Mouse (Mus musculus): Measurements from ENCODE around the gene Scnn1b. TPM values are rescaled to one million over a fixed set of nuclear protein-coding genes. Genes with fewer than 3 reads are reported as not detected.

The Scnn1b gene
- total RNA-seq, 4 experiments from 2014 or later = not detected

DNA sequence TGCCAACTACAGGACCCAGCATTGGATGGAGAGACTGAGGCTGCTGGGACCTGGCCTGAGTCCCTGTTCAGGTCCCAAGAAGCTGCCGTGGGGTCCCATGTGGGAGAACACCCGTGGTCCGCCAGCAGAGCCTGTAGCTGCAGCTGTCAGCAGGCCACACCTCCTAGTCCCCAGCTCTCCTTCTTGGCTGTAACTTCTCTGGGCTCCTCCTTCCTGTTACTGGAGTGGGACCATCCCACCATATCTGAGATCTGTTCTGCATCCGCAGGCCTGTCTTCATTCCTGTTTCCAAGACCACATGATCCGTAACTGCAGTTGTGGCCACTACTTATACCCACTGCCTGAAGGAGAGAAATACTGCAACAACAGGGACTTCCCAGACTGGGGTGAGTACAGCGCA, 49.1 kb downstream of the Scnn1b start:
- DNase-seq (ENCODE audit: low spot score in 2 of 2) = no peak

DNA sequence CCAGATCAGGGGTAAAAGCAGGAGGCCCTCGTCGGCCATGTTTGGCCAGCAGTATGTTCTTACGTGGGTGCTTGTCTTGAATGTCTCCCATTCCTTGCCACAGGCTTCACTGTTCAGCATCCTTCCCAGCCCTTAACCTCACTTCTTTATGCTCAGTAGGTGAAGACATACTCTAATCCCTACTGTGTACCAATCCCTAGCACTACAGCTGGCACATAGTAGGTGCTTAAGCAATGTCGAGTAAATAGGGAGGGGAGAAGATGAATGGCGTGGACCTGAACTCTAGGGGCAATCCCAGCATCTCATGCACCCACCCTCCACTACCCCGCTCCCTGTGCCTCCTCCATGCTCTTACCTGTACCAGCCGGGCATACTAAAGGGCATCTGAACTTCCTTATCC, 59.5 kb downstream of the Scnn1b start:
- no peak for DNase-seq (ENCODE audit: low spot score in 2 of 2)

DNA sequence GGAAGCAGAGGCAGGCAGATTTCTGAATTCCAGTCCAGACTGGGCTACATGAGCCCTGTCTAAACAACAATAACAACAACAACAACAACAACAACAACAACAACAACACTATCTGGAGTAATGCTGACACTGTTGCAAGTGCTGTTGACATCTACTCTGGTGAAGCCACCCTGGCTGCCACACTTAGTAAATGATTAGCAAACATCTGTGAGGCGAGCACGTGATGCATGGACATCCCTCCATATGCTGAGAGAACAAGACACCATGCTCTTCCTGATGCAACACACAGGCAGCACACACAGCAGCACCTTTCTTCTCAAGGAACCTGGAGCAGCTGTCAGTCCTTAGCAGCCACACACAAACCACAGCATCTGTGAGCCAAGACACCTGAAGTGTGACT, 63.0 kb downstream of the Scnn1b start:
- DNase-seq (ENCODE audit: low spot score in 2 of 2) = no peak

DNA sequence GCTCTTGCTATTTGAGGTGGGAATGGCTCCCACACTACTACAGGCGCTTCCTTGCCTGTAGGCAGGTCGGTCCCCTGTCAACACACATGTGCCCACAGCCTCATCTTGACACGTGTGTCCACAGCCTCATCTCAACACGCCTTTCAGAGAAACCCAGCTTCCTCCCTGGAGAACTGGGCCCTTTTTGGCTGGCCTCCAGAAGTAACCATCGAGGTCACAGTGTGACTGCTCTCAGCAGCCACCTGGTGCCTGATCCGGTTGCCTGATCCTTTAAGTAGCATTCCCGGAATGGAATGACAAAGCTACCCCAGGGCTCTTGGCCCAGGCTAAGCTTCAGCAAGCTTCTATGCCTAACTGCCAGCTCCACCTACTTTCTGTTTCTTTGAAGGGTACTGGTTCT, 66.4 kb downstream of the Scnn1b start:
- no peak for DNase-seq (ENCODE audit: low spot score in 2 of 2)

DNA sequence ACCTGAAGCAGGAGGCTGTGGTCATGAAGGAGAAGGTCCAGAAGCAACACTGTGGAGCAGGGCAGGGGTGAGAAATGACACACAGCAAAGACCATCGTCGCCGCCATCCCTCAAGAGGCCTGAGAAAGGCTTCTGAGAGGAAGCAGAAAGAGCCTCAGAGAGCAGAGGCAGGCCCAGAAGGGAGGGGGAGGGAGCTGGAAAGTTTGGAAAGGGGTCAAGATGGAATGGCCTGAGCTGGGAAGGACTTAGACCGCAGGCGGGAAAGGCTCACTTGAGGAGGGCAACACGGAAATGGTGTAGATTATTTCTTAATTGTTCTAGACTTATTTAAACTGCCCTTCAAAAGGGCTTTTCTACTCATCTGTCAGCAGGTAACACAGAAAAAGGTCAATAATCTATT, 68.8 kb downstream of the Scnn1b start:
- no peak for DNase-seq (ENCODE audit: low spot score in 2 of 2)

DNA sequence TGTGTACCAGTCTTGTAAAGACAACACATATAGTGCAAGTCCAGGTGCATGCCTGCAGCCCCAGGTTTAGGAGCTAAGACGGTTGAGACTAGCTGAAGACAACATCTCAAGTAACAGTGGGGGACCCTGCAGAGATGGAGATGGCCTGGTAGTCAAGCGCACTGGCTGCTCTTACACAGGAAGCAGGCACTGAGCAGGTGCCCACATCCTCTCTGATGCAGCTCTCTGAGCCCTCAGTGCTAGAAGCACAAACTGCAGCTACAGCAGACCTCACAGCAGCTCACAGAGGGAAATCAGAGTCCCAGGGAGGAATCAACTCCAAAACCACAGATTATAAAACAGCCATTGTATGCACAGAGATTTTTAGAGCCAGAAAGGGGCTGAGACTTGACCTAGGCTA, 69.5 kb downstream of the Scnn1b start:
- no peak for DNase-seq (ENCODE audit: low spot score in 2 of 2)

DNA sequence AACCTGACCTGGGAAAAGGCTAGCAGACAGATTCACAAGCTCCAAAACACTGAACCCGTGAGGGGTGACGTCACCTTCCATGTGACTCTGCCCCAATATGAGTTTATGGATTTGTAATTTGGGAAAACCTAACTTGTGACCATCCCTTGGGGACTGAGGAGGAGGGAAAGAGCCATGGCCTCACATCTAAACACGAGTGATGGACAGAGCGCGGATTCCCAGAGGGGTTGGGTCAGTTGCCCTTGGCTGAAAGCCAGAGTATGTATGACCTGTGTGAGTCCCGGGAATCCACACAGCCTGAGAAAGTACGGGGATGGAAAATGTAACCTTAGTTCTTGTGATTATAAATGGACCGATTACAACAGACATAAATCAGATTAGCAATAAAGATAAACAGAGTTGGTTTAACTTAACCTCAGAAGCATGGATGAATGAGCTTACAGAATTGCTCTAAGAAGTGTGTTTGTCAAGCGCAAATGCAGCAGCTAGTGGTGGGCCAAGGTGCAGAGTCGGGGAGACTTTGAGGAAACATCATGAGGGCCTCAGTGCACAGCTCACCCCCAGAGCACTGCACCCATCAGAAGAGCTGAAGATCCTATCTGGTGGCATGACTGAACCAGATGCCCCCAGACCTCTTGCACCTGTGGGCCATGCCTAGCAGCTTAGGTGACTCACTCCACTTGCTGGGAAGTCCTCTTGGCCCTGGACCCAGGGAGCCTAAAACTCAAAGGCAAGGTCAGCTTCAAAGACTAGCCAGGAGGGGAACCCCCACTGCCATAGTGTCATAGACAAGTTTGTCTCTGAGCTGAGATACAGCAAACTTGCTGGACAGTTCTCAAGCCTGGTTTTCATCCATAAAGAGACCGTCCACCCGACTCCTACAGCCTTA, 71.3 kb downstream of the Scnn1b start:
- no peak for DNase-seq (ENCODE audit: low spot score in 2 of 2)

DNA sequence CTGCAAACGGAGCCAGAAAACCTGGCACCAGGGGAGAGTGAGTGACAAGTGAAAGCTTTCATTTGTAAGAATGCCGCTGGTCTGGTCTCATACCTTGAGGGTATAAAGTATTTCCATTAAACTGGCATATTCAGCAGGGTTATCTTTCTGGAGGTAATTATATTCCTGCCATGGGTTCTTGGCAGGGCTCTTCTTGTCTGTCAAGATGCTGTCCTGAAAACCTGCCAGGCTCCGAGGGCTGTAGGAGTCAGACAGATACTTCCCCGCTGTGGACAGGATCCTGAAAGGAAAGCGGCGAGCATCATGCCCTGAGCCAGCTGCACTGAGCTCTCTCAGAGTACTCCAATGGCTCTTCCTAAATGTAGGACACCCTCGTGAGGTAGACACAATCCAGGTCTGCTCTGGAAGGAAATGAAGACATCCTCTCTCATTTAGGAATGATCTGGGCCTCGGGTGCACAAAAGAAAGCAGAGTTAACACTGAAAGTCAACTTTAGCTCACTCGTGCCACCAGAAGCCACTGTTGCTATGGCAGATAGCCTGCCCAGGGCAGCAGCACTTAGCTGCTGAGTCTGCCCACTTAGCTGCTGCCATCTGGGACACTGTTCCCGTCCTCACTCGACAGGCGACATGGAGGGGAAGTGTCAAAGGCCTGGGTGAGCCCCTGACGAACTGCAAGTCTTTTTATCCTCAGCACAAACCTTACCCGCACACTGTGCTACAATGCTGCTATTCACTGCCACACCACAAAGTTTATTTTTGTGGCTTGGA, 72.2 kb downstream of the Scnn1b start:
- DNase-seq (ENCODE audit: low spot score in 2 of 2) = no peak

DNA sequence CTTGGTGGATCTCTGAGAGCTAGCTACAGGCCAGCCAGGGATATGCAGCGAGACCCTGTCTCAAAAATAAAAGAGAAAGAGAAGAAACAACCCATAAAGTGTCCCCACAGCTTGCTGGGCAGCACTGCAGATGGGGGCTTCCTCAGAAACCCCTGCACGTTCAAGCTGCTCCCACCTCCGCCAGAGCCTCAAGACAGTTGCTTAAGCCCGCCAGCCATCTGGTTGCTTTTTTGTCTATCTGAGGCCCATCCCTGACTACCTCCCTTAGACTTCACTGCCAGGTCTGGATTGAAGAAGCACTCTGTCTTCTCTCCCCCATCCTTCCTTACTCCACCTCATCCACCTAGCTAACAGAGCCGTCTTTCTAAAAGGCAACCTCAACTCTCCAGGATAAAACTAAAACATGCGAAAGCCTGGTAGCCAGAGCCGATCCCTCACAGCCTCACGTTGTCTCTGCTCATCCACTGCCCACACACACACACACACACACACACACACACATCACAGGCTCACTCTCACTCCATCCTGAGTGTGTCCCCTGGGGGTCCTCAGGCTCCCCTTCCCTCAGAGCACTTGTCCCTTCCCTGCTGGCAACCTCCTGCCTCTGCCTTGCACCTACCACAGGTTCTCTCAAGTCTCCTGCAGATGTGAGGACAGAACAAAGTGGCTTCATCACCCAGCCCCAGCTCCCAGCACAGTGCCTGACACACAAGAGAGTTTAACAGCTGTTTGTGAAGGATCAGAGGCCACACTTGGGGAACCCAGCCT, 73.5 kb downstream of the Scnn1b start:
- DNase-seq (ENCODE audit: low spot score in 2 of 2) = no peak

DNA sequence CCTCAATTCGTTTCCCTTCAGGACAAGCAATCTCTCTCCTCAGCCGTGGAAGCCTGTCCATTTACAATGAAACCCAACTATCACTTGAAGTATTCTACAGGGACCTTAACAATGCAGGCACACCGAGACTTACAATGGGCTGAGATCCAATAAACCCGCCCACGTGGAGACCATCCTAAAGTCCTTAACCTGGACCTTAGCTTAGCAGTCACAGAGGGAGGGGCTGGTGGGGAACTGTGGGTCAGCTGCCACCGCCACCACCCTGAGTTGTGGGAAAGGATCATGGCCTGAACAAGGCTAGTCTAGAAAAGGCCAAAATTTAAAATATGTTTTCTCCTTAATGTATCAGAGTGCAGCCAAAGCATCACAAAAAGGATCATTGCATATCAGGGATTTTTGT, 74.4 kb downstream of the Scnn1b start:
- DNase-seq (ENCODE audit: low spot score in 2 of 2) = no peak

DNA sequence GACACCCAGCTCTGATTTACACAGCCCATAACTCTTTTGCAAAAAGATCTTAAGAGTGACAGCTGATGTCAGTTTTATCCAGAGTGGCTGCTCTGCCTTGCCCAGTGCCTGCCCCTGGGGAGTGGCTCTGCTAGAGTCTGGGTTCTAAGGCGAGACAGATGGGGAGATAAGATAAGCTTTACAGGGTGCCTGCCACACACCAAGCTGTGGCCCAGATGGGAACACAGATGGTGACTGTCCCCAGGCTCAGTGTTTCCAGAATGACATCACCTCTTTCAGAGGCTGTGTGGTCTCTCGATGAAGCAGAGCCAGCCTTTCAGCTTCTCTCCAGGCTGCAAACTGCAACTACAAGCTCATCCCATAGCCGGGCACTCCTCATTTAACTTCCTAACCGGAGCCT, 74.9 kb downstream of the Scnn1b start:
- DNase-seq (ENCODE audit: low spot score in 2 of 2) = peak; percentile 29 to 84

DNA sequence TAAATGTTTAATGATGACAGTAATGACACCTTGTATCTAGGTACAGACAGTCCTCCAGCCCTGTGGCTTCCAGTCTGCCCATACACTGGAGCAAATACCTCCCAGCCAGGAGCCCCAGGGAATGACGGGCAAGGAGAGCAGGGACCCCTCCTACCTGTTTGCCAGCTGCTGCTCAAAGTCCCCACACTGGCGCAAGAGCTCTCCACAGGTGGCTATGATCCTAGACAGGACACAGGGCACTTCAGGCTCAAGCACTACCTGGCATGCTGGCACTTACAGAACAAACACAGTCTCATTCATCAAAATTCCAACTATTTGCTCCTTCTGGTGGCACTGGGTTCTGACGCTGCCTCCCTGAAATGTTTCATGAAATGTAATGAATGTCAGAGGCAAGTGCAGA, 76.2 kb downstream of the Scnn1b start:
- DNase-seq (ENCODE audit: low spot score in 2 of 2) = no peak

DNA sequence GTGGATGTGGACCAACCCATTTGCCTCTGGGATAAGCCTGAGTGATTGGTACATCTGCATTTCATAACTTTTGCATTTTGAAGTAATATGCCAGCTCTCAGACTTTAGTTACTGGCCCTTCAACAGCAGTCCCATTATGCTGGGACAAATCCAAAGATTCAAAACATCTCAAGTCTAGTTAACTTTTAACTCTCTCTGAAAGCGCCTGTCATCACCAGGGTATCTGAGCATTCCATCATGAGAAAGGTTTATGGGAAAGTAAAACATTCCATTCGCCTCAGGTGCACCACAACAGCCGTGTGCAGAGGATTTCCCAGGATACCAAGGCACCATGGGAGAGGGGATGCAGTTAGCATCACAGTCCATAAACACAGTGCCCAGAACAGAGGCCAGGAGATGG, 76.8 kb downstream of the Scnn1b start:
- DNase-seq (ENCODE audit: low spot score in 2 of 2) = no peak

DNA sequence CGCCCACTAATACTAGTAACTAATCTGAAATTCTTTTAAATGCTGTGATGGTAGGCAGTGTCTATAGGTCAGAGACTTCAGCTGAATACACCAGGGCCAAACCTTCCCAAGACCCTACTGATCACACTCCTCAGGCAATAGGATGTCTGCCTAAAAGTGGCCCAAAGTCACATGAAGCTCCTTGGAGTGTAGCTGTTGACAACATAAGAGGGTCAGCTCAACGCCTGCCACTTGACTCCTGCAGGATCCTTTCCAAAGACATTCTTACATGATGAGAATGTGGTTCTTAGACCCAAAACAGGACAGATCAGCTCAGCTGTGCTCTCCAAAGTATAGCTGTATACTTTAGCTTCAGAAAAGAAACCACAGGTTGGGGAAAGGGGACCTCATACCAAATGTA, 77.5 kb downstream of the Scnn1b start:
- no peak for DNase-seq (ENCODE audit: low spot score in 2 of 2)

DNA sequence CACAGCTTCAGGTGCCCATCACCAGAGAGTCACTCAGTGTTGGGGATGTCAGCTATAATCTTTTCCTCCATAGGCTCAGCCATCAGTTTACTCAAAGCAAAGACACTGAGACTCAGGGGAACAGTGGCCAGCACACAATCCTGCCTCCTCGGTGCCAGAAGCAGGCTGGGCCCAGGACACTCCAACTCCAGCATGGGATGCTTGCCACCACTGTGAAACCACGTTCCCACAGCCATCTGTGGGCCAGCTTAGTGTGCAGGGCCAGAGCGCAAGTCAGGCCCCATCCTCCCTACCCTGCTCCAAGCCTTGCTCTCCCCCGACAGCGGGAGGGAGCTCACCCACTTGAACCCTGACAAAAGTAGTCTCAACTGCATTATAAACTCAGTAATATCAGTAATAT, 81.4 kb downstream of the Scnn1b start:
- DNase-seq (ENCODE audit: low spot score in 2 of 2) = no peak

DNA sequence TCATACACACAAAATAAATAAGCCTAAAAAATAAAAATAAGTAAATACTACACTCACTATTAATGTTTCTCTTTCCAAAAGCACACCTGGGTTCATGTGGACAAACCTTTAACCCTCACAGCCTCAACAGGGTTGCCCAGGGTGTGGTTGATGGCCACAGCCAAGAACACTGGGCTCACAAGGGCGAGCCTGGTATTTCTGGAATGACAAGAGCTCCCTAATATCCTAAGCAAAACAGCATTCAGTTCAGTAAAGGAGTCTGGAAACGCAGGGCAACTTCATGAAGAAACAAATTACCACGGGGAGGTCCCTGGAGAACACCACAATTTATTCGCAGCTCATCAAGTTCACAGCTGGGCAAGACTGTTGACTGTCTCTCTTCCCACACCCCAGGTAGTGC, 82.7 kb downstream of the Scnn1b start:
- no peak for DNase-seq (ENCODE audit: low spot score in 2 of 2)

DNA sequence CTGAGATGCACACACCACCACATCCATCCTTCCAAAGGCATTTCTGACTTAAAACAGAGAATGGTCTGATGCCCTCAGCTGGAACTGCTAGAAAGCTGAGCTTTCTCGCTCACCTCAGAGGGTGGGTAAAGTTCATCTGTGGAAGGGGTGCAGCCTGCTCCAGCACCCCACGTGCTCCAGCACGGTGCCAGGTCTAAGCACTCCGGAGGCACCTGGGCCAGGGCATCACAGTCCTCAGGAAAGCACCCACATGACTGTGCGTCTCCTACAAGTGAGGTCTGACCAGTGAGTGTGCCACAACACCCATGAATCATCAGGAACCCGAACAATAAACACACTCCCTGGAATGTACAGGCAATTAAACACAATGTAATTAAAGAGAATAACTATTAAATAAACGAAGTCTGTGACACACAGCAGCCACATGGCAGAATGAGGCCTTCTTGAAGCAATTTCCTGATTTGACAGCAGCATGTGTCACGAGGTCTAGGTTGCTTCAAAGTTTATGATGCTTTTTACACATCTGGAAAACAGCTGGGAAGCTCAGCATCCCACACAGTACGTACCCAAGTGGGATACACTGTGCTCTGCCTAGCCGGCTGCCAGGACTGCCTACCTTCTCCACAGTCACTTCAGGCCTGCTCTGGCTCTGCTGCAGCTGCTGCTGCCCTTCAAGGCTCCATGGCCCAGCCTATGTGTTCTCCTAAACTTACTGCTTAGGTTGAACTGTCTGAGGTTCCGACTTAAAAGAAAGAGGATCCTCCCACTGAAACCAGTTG, 90.2 kb downstream of the Scnn1b start:
- no peak for DNase-seq (ENCODE audit: low spot score in 2 of 2)

DNA sequence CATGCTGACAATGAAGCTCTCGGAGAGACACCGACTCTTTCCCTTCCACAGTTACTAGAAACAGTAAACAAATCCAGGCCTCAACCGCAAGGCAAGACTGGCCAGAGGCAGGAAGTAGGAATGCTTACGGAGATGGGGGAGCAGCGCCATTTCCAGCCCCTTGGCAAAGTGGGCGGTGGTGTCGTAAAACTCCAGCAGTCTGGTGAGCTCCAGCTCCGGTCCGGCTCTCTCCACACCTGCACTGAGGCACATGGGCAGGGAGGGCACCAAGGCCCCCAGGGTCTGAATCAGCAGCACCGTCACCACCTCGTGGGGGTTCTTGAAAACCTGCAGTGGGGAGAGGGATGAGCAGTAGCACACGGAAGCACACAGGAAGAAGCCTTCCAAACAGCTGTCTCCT, 91.0 kb downstream of the Scnn1b start:
- no peak for DNase-seq (ENCODE audit: low spot score in 2 of 2)

DNA sequence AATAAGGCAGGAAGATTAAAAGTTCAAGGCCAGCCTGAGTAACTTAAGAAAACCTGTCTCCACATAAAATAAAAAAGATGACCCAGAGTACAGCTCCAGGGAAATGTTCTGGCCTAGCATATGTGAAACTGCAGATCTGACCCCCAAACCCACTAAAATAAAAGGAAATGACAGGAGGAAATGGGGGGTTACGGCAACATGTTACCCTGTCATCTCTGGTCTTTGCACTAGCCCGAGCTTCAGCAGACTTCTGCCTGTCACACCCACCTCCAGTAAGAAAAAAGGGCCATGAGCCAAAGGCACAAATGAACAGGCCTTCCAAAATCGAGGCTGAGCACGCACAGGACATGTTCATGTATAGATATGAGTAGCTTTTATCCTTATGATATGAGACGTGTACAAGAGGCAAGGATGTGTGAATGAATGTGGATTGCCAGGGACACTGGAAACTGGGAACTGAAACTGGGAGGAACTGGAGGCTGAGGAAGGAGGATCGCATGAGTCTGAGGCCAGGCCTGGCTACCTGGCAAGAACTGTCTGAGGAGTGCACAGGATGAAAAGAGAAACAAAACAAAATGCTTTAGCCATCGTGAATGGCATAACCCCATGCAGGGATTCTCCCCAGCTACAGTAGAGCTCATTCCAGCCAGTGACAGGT, 97.2 kb downstream of the Scnn1b start:
- no peak for DNase-seq (ENCODE audit: low spot score in 2 of 2)

DNA sequence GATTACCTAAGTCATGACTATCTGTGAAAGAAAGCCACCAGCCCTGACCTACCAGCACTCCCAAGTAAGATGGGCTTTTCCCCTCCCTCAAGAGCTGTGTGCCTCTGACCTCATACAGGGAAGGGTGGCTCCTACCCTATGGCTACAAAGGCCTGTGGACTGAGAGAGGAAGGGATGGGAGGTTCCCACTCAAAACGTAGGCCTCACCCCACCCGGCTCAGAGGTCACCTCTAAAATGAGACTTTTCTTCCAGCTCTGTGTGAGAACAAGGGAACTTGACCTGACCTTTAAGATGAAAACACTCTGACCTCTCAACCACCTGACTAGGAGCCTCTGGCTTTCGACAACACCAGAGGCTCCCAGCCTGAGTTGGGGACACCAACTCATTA, 97.7 kb downstream of the Scnn1b start:
- no peak for DNase-seq (ENCODE audit: low spot score in 2 of 2)

DNA sequence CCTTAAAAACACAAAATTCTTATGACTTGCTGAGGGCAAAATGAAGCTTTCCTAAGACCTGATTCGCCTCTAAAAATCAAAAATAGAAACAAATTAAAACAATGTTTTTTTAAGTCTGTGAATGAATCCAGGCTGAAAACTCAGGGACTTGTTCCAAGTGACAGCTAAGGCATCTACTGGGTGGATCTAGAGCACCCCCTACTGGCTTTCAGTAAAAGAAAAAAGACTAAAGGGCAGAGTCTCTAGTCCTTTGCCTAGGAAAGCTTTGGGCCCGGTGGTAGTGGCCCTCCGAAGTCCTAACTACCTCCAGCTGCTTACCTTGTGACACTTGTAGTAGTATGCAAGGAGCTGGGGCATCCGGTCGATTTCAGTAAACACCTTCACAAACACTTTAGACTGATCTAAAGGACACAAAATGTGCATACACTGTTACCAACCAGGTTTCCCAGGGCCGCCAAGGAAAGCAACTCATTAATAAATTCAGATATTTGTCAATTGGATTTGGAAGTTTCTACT, 99.1 kb downstream of the Scnn1b start:
- no peak for DNase-seq (ENCODE audit: low spot score in 2 of 2)
